Mouse (Mus musculus) colon, adult 2 months (tissue): Measurements from ENCODE around the gene Tacc3. TPM values are rescaled to one million over a fixed set of nuclear protein-coding genes. Genes with fewer than 3 reads are reported as not detected.

Source experiments
- polyA plus RNA-seq: library from polyadenylated mRNA; depleted of rRNA; stranded (reverse); fragments of >200 nt; gene quantifications from 2 replicates; pipeline ENCODE4 v1.2.3, GENCODE M21; 2012; rRNA removed

Gene Tacc3
- polyA plus RNA-seq, result 8.7 and 11.4 TPM in 2 replicates

GRCm38 (mm10) chr5:33657787-33658663, at the start of gene Tacc3, which contains the start of gene Tmem129:
Gene Tacc3 (plus strand): TSS chr5:33658128.
Gene Tmem129 (minus strand): TSS chr5:33658416.

DNA sequence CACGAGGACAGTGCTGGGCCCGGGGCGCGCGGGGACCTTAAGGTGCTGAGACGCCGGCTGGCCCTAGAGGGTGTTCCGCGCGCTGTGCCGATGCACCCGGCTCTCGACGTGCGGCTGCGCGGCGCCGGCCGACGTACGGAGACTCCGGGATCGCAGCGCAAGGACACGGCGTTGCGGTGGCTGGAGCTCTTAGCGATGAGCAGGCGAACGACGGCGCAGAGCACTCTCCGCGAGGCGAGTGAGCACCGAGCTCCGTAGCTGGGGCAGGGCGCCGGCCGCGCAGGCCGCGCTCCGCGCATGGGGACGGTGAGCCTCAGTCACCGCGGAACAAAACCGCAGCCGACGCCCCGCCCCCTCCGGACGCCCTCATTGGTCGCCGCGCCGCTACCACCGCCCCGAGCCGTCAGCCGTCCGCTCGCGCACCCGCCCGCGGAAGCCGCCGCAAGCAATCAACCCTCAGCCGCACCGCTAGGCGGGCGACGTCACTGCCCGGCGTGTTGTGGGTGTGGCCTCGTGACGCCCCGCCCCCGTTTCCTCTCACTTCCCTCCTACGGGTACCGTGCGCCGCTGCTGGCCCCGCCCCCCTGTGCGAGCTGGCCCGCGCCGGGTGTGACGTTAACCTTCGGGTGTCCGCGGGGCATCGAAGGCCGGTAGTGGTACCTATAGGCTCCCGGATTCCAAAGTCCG, 28.5 kb upstream of the Tacc3 start, which contains the start of the genes Fam53a and Gm9903:
Gene Fam53a, minus strand, starts transcription at position 335 of the 687 bp plus-strand sequence.
Gene Gm9903, plus strand, starts transcription at position 625 of the 687 bp plus-strand sequence.

GRCm38 (mm10) chr5:33651921-33652782, 5.8 kb upstream of the Tacc3 start, which contains the start of gene Slbp:
Gene Slbp (minus strand): TSS chr5:33652574.

DNA sequence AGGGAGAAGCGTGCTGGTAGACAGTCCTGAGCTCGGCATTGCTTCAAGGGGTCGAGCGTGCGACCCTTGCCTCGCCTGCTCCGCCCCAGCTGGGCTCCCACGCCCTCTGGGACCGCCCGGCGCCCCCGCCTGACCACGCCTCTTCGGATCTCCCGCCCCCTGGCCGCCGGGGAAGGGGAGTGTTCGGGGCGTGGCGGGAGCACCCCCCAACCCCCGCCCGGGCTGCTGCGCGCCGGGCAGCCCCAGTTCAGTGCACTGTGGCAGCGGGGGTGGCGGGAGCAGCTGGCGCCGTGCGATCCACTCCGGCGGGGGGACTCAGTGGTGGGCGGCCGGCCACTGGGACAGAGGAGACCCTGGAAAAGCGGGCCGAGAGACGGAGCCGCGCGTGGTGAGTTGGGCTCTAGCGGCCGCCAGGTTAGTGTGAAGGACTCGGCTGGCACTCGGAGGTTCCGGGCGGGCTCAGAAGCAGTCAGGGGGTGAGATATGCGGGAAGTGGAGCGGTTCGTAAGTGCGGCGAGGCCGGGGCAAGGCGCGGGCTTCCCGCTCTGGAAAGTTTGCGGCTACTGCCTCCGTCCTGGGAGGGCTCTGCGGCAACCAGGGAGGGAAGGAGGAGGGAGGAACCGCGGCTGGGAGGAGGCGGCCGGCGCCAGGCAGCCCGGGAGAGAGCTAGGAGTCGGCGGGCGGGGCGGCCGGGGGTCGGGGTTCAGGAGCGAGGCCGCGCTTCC, 63.8 kb downstream of the Tacc3 start, which contains the start of gene Fgfr3:
Gene Fgfr3, plus strand, starts transcription at position 134 of the 725 bp plus-strand sequence.

Other genes starting within 250 kb of the Tacc3 start
- not detected in 2 replicates for gene Nkx1-1, start 224.2 kb upstream of the Tacc3 start, polyA plus RNA-seq
- gene Fam53a, start 28.5 kb upstream of the Tacc3 start, polyA plus RNA-seq, result 43.9 and 47.4 TPM in 2 replicates
- gene Gm9903, start 28.2 kb upstream of the Tacc3 start, polyA plus RNA-seq, result 0.47 and 0.55 TPM in 2 replicates
- 27.1 and 29.8 TPM in 2 replicates for gene Slbp, start 5.6 kb upstream of the Tacc3 start, polyA plus RNA-seq
- 58.0 and 69.6 TPM in 2 replicates for gene Tmem129, start 288 bp downstream of the Tacc3 start, polyA plus RNA-seq
- 84.1 and 96.1 TPM in 2 replicates for gene Fgfr3, start 63.5 kb downstream of the Tacc3 start, polyA plus RNA-seq
- 104 and 116 TPM in 2 replicates for gene Letm1, start 124.7 kb downstream of the Tacc3 start, polyA plus RNA-seq
- 6.8 and 9.7 TPM in 2 replicates for gene Nsd2, start 162.6 kb downstream of the Tacc3 start, polyA plus RNA-seq